Mouse (Mus musculus): ENCODE data around the gene Cds1. TPM values are rescaled to one million over a fixed set of nuclear protein-coding genes. Genes with fewer than 3 reads are reported as not detected.

The Cds1 gene
- polyA plus RNA-seq, 1 experiment from 2014 or later = 4.5 TPM

DNA sequence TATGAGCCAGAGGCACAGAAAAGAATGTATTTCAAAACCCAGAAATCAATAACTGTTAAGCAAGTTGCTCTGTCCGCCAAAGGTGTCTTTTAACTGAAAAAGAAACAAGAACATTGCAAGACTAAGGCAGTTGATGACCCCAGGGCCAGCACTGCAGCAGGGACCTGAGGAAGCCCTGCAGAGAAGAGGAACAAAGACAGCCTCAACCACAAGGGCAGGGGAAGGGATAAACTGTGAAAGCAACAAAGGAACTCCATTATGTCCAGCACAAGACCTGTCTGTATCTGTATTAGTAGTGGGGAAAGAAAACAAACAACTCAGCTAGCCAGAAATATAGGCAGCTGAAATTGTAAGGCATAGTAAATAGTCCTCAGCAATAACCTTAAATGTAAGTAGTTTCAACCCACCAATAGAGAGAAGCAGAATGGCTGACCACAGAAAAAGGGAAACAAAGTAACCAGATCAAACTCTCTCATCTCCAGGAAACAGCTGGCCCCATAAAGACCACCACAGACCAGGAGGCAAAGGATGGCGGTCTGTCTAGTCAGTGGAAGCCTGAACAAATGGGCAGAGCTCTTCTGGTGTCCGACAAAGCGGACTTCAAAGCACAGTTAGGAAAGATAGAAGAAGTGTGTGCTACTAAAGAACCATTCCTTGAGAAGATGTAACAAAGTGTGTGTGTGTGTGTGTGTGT lies 21.1 kb downstream of the Cds1 start:
- no peak overlapping the region for H3K27ac ChIP-seq (ENCODE audit: low read length)
- H3K27me3 ChIP-seq (replicated peaks; ENCODE audit: control insufficient read depth, insufficient read depth, low read length) = no peaks in the 10 kb centered on the region
- H3K36me3 ChIP-seq (ENCODE audit: control insufficient read depth, insufficient read depth) = no peaks in the 10 kb centered on the region
- H3K9me3 ChIP-seq (ENCODE audit: control insufficient read depth, low read length) = no peaks in the 10 kb centered on the region
- H3K9ac ChIP-seq (replicated peaks; ENCODE audit: low read depth, low read length) = no peak overlapping the region
- ATAC-seq = no peak
- WGBS = 60% methylated on average over 4 of the region's 4 CpGs
- no peak overlapping the region for H3K4me2 ChIP-seq (ENCODE audit: low read length)
- H3K4me1 ChIP-seq (replicated peaks; ENCODE audit: control insufficient read depth, insufficient read depth, low read length) = no peaks in the 10 kb centered on the region
- no peak overlapping the region for H3K4me3 ChIP-seq (replicated peaks; ENCODE audit: low read length)

DNA sequence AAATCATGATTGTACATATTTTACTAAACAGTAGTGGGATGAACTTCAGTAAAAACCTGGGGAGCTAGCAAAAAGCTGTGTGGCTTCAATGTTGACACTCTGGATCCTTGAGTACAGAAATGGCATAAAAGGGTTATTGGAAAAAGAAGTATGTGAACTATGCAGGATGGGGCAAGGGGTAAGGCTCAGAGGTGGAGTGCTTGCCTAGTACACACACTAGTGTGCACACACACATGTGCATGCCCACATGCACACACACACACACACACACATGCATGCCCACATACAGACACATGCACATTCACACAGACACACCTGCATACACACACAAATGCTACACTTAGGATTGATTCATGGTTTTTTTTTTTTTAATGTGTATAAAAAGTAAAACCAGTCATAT lies 24.8 kb downstream of the Cds1 start:
- H3K9me3 ChIP-seq (ENCODE audit: control insufficient read depth, low read length) = no peaks in the 10 kb centered on the region
- H3K9ac ChIP-seq (replicated peaks; ENCODE audit: low read depth, low read length) = no peak overlapping the region
- H3K27ac ChIP-seq (ENCODE audit: low read length) = no peak overlapping the region
- no peak overlapping the region for H3K4me2 ChIP-seq (ENCODE audit: low read length)
- H3K4me3 ChIP-seq (replicated peaks; ENCODE audit: low read length) = no peak overlapping the region
- no peaks in the 10 kb centered on the region for H3K27me3 ChIP-seq (replicated peaks; ENCODE audit: control insufficient read depth, insufficient read depth, low read length)
- H3K36me3 ChIP-seq (ENCODE audit: control insufficient read depth, insufficient read depth) = no peaks in the 10 kb centered on the region
- no peak for ATAC-seq
- no peaks in the 10 kb centered on the region for H3K4me1 ChIP-seq (replicated peaks; ENCODE audit: control insufficient read depth, insufficient read depth, low read length)

DNA sequence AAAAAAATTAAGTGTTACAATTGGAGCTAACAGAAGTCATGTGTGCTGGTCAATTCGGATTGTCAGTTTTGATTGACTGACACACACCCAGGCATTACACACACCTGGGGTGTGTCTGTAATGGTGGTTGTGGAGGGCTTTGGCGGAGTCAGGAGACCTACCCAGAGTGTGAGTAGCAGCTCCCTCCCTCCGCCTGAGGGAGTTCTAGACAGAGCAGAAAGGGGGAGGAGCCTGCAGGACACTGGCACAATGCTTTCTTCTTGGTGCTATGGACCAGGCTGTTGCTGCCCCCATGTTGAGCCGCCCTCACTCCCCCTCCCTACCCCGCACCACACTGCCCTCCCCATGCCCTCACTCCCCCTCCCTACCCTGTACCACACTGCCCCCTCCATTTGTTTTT lies 25.6 kb downstream of the Cds1 start:
- no peaks in the 10 kb centered on the region for H3K9me3 ChIP-seq (ENCODE audit: control insufficient read depth, low read length)
- H3K36me3 ChIP-seq (ENCODE audit: control insufficient read depth, insufficient read depth) = no peaks in the 10 kb centered on the region
- no peak overlapping the region for H3K4me2 ChIP-seq (ENCODE audit: low read length)
- no peaks in the 10 kb centered on the region for H3K4me1 ChIP-seq (replicated peaks; ENCODE audit: control insufficient read depth, insufficient read depth, low read length)
- H3K4me3 ChIP-seq (replicated peaks; ENCODE audit: low read length) = no peak overlapping the region
- ATAC-seq = no peak
- H3K27me3 ChIP-seq (replicated peaks; ENCODE audit: control insufficient read depth, insufficient read depth, low read length) = no peaks in the 10 kb centered on the region
- H3K27ac ChIP-seq (ENCODE audit: low read length) = no peak overlapping the region
- no peak overlapping the region for H3K9ac ChIP-seq (replicated peaks; ENCODE audit: low read depth, low read length)
- 46% methylated on average over 5 of the region's 5 CpGs for WGBS

DNA sequence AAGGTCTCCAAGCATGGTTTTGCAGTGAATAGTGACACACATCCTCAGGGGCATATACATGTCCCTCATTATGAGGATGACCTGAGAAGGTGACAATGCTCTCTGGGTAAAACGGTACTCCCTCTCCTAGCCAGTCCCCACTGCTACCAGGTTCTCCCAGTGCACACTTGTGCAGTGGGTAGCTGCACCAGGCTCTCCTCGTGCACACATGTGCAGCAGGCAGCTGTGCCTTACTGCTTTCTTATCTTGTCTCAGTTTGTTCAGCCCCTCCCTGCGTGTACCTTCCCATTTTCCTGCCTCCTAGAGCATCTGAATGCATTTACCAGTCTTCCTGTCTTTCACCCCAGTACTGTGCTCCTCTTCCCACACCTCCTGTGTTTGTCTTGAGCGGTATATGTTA lies 27.7 kb downstream of the Cds1 start:
- Histone ChIP-seq H3K9ac (replicated peaks; ENCODE audit: low read depth, low read length) (no peak overlapping the region), H3K4me1 (replicated peaks; ENCODE audit: control insufficient read depth, insufficient read depth, low read length) (no peaks in the 10 kb centered on the region), H3K27ac (ENCODE audit: low read length) (no peak overlapping the region), H3K36me3 (ENCODE audit: control insufficient read depth, insufficient read depth) (no peaks in the 10 kb centered on the region), H3K9me3 (ENCODE audit: control insufficient read depth, low read length) (no peaks in the 10 kb centered on the region), H3K27me3 (replicated peaks; ENCODE audit: control insufficient read depth, insufficient read depth, low read length) (no peaks in the 10 kb centered on the region), H3K4me3 (replicated peaks; ENCODE audit: low read length) (no peak overlapping the region), H3K4me2 (ENCODE audit: low read length) (no peak overlapping the region)
- ATAC-seq = no peak
- 86% methylated on average over 4 of the region's 4 CpGs for WGBS

DNA sequence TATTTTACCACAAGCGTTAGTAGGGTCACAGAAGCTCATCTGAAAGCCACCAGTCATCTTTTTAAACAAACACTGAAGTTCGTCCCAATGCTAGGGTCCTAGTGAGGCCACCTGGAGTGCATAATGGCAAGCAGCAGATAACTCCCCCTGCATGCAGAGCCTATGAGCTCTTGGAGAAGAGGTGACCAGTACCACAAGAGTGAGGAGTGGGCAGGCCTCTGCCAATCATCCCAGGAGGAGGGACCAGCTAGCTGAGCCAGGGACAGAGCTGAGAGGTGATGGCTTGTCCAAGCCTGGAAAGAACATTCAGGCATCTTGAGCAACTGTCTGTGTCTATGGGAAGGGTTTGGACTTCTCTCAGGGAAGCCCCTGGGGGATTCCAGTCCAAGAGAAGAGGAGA lies 37.0 kb downstream of the Cds1 start:
- H3K27me3 ChIP-seq (replicated peaks; ENCODE audit: control insufficient read depth, insufficient read depth, low read length) = no peaks in the 10 kb centered on the region
- no peak overlapping the region for H3K9ac ChIP-seq (replicated peaks; ENCODE audit: low read depth, low read length)
- 78% methylated on average over 2 of the region's 2 CpGs for WGBS
- H3K36me3 ChIP-seq (ENCODE audit: control insufficient read depth, insufficient read depth) = no peaks in the 10 kb centered on the region
- H3K9me3 ChIP-seq (ENCODE audit: control insufficient read depth, low read length) = no peaks in the 10 kb centered on the region
- no peak overlapping the region for H3K4me2 ChIP-seq (ENCODE audit: low read length)
- H3K27ac ChIP-seq (ENCODE audit: low read length) = no peak overlapping the region
- ATAC-seq = no peak
- H3K4me3 ChIP-seq (replicated peaks; ENCODE audit: low read length) = no peak overlapping the region
- no peaks in the 10 kb centered on the region for H3K4me1 ChIP-seq (replicated peaks; ENCODE audit: control insufficient read depth, insufficient read depth, low read length)

DNA sequence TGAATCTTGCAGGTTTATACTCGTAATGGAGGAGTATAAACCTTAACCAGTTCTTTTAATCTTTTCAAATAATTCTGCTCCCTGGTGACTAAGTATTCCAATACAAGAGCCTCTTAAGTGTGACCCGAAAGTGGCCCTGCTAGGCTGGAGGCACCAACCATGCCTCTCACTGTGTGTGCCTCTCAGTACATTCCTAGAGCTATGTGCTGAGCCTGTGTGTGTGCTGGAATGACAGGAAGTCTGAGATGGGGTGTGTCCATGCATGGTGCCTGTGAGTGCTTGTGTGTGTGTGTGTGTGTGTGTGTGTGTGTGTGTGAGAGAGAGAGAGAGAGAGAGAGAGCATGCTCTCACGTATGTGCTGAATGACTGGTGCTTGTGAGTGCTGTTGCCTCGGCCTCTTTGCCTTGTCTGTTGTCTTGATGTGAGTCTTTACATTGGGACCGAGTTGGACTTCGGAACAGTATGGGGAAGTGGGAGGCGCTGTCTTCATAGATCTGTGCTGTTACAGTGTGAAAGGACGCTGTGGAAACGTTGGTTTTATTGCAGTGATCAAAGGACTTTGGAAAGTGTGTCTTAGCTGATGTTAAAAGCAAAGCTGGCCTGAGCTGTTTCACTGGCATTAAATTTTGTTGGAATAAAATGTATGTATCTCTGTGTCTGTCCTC lies 37.6 kb downstream of the Cds1 start:
- Histone ChIP-seq H3K4me2 (ENCODE audit: low read length) (no peak overlapping the region), H3K4me1 (replicated peaks; ENCODE audit: control insufficient read depth, insufficient read depth, low read length) (no peaks in the 10 kb centered on the region), H3K9ac (replicated peaks; ENCODE audit: low read depth, low read length) (no peak overlapping the region), H3K27ac (ENCODE audit: low read length) (no peak overlapping the region), H3K36me3 (ENCODE audit: control insufficient read depth, insufficient read depth) (no peaks in the 10 kb centered on the region), H3K9me3 (ENCODE audit: control insufficient read depth, low read length) (no peaks in the 10 kb centered on the region), H3K27me3 (replicated peaks; ENCODE audit: control insufficient read depth, insufficient read depth, low read length) (no peaks in the 10 kb centered on the region), H3K4me3 (replicated peaks; ENCODE audit: low read length) (no peak overlapping the region)
- no peak for ATAC-seq
- 84% methylated on average over 9 of the region's 9 CpGs for WGBS

DNA sequence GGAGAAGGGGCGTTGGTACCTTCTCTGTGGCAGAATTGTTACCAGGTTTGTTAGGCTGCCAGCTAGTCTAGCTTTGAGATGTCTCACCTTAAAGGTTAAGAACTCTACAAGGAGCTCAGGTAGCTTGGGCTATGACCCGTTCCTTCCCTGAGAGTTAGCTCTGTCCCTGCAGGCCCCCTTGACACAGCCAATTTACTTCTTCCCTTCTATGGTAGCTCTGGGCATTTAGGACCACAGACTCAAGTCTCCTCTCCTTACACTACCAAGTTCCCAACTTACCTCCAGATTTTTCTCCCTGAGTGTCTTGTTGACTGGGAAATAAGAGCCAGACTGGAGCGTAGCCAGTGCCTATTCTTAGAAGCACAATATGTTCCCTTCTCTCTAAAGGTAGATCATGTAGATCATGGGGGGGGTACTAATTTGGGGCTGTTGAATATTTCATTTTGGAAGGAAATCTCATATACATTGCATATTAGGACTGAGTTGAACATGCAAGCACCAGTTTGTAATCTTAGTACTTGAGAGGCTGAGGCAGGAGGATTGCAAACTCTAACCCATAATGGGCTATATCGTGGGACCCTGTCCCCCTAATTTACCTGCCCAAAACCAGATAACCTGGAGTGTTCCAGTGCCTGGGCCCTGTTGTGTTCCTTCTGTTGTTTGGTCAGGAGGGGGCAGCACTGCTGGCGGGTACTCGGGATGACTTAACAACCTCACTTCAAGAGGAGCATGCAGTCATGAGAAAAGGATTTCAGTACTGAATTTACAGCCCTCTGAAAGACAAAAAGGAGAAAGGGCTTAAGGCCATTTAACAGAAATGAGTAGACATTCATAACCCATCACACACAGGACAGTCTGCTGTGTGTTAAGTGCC lies 46.6 kb downstream of the Cds1 start:
- Histone ChIP-seq H3K4me1 (replicated peaks; ENCODE audit: control insufficient read depth, insufficient read depth, low read length) (no peaks in the 10 kb centered on the region), H3K4me3 (replicated peaks; ENCODE audit: low read length) (no peak overlapping the region), H3K27ac (ENCODE audit: low read length) (no peak overlapping the region), H3K9ac (replicated peaks; ENCODE audit: low read depth, low read length) (no peak overlapping the region), H3K36me3 (ENCODE audit: control insufficient read depth, insufficient read depth) (no peaks in the 10 kb centered on the region), H3K27me3 (replicated peaks; ENCODE audit: control insufficient read depth, insufficient read depth, low read length) (no peaks in the 10 kb centered on the region), H3K4me2 (ENCODE audit: low read length) (no peak overlapping the region), H3K9me3 (ENCODE audit: control insufficient read depth, low read length) (no peaks in the 10 kb centered on the region)
- 96% methylated on average over 6 of the region's 6 CpGs for WGBS
- ATAC-seq = no peak

DNA sequence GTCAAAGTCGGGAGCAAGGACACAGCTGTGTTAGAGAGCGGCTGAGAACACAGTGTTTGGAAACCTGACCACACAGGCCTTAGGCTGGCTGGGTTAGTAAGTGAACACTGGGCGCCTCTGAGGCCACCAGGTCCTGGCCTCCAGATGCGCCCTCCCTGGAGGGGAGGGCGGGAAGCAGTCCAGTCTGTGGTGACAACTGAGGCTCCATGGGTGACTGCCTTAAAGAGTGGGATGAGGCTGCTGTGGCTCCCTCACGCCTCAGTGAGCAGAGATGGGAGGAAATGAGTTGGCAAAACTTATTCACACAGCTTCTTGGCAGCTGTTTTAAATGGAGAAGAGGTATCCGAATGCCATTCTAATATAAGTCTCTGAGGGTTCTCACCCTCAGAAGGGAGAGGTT lies 51.9 kb downstream of the Cds1 start:
- H3K4me1 ChIP-seq (replicated peaks; ENCODE audit: control insufficient read depth, insufficient read depth, low read length) = no peaks in the 10 kb centered on the region
- no peak overlapping the region for H3K9ac ChIP-seq (replicated peaks; ENCODE audit: low read depth, low read length)
- no peaks in the 10 kb centered on the region for H3K36me3 ChIP-seq (ENCODE audit: control insufficient read depth, insufficient read depth)
- H3K4me3 ChIP-seq (replicated peaks; ENCODE audit: low read length) = no peak overlapping the region
- no peak overlapping the region for H3K4me2 ChIP-seq (ENCODE audit: low read length)
- no peak overlapping the region for H3K27ac ChIP-seq (ENCODE audit: low read length)
- WGBS = 71% methylated on average over 7 of the region's 7 CpGs
- ATAC-seq = no peak
- H3K9me3 ChIP-seq (ENCODE audit: control insufficient read depth, low read length) = no peaks in the 10 kb centered on the region
- no peaks in the 10 kb centered on the region for H3K27me3 ChIP-seq (replicated peaks; ENCODE audit: control insufficient read depth, insufficient read depth, low read length)

DNA sequence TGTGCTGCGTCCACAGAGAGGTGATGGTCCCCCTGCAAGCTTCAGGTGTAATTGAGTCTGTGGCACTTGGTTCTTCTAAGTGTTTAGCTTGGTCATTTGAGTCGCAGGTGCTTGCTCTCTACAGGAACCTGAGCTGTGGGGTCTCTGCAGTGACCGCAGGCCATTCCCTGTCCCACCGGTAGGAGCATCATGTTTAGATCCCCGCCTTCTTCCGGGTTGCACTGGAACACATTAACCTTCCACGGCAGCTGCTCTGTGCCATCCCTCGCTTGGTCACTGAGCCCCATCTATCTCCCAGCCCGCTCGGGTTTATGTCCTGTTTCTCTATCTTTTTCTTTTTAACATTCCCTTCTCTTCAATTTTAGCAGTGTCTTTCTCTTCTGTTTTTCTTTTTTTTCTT lies 54.3 kb downstream of the Cds1 start:
- Histone ChIP-seq H3K27ac (ENCODE audit: low read length) (no peak overlapping the region), H3K4me1 (replicated peaks; ENCODE audit: control insufficient read depth, insufficient read depth, low read length) (no peaks in the 10 kb centered on the region), H3K36me3 (ENCODE audit: control insufficient read depth, insufficient read depth) (no peaks in the 10 kb centered on the region), H3K27me3 (replicated peaks; ENCODE audit: control insufficient read depth, insufficient read depth, low read length) (no peaks in the 10 kb centered on the region), H3K9ac (replicated peaks; ENCODE audit: low read depth, low read length) (no peak overlapping the region), H3K4me2 (ENCODE audit: low read length) (no peak overlapping the region), H3K4me3 (replicated peaks; ENCODE audit: low read length) (no peak overlapping the region), H3K9me3 (ENCODE audit: control insufficient read depth, low read length) (no peaks in the 10 kb centered on the region)
- 55% methylated on average over 10 of the region's 10 CpGs for WGBS
- ATAC-seq = no peak

Measured in forebrain, embryonic 16.5 days (tissue).